Mouse (Mus musculus) hindbrain, postnatal 0 days (tissue): Measurements from ENCODE around the gene Cpa5. TPM values are rescaled to one million over a fixed set of nuclear protein-coding genes. Genes with fewer than 3 reads are reported as not detected.

ENCODE experiments used
- ATAC-seq: fragments of 200-750 bp; cut with Nextera tagmentation; 2 replicates; pipeline ENCODE4 v1.8.0; 2017; ENCODE audit warnings: mild to moderate bottlenecking, moderate TSS enrichment, moderate library complexity
- DNase-seq: peaks from one replicate; pipeline ENCODE4 v3.0.0-alpha.2; 2015; ENCODE audit warnings: low spot score
- H3K27ac ChIP-seq: fragments of 300-500 bp; sonication (generic); 2 replicates; pipeline ENCODE4 v1.5.1; 2014; ENCODE audit warnings: mild to moderate bottlenecking
- H3K27me3 ChIP-seq: fragments of 300-500 bp; sonication (generic); 2 replicates; pipeline ENCODE4 v1.6.1; 2014; ENCODE audit warnings: low read length, mixed read lengths; ENCODE audit not compliant: insufficient read depth
- H3K36me3 ChIP-seq: fragments of 300-500 bp; sonication (generic); 2 replicates; pipeline ENCODE4 v1.6.1; 2014; ENCODE audit warnings: low read length, mixed read lengths; ENCODE audit not compliant: insufficient read depth
- H3K4me1 ChIP-seq: fragments of 300-500 bp; sonication (generic); 2 replicates; pipeline ENCODE4 v1.6.1; 2014; ENCODE audit warnings: antibody characterized with exemption, low read length, mixed read lengths; ENCODE audit not compliant: insufficient read depth
- H3K4me2 ChIP-seq: fragments of 300-500 bp; sonication (generic); 2 replicates; pipeline ENCODE4 v1.6.1; 2014; ENCODE audit warnings: low read depth, mild to moderate bottlenecking, low read length, moderate library complexity, mixed read lengths
- H3K4me3 ChIP-seq: fragments of 300-500 bp; sonication (generic); 2 replicates; pipeline ENCODE4 v1.5.1; 2014; ENCODE audit warnings: low read length
- H3K9ac ChIP-seq: fragments of 300-500 bp; sonication (generic); replicated peaks from 2 replicates; pipeline ENCODE4 v1.6.1; 2014; ENCODE audit warnings: mild to moderate bottlenecking, low read length, moderate library complexity, mixed read lengths
- H3K9me3 ChIP-seq: fragments of 300-500 bp; sonication (generic); 2 replicates; pipeline ENCODE4 v1.6.1; 2016; ENCODE audit warnings: low read length, mixed read lengths
- CTCF ChIP-seq: IDR thresholded peaks from 2 replicates; pipeline ENCODE4 v1.5.1; 2016; ENCODE audit warnings: antibody characterized with exemption, control low read depth, low read depth
- WGBS: fragments of 180-500 bp; shearing (Covaris S2); extraction: QIAGEN DNeasy Blood & Tissue Kit; methylation state at CpG from one replicate; pipeline ENCODE4 v1.1.7; 2014; 5-methylcytosine and 5-hydroxymethylcytosine counted together
- polyA plus RNA-seq: library from polyadenylated mRNA; unstranded; fragments of >200 nt; fragmentation: Nextera tagmentation; extraction: Ambion mirVana; gene quantifications from 2 replicates; pipeline ENCODE4 v1.2.1, GENCODE M21; 2015
- total RNA-seq: library from RNA; depleted of rRNA; stranded (reverse); fragments of >200 nt; gene quantifications from 2 replicates; pipeline ENCODE4 v1.2.3, GENCODE M21; 2014

The Cpa5 gene
- total and polyA plus RNA-seq, 2 experiments from 2014 or later: not detected

- Histone ChIP-seq H3K36me3 (no peaks in the 10 kb centered on the region), H3K27me3 (no peaks in the 10 kb centered on the region), H3K27ac (no peak overlapping the region), H3K4me3 (no peak overlapping the region), H3K4me1 (no peaks in the 10 kb centered on the region), H3K9ac (no peak overlapping the region), H3K9me3 (no peaks in the 10 kb centered on the region), H3K4me2 (no peak overlapping the region)
- WGBS: 66% methylated on average over 4 of the region's 4 CpGs
- no peak for TF ChIP-seq CTCF
- ATAC-seq: no peak
- no peak for DNase-seq
Observed at GRCm38 (mm10) chr6:30665296-30665695, 54.5 kb downstream of the Cpa5 start.

GRCm38 (mm10) chr6:30666043-30666442 lies 55.2 kb downstream of the Cpa5 start:
- Histone ChIP-seq H3K4me3 (no peak overlapping the region), H3K9ac (no peak overlapping the region), H3K27ac (no peak overlapping the region), H3K4me2 (no peak overlapping the region), H3K4me1 (no peaks in the 10 kb centered on the region), H3K9me3 (no peaks in the 10 kb centered on the region), H3K27me3 (no peaks in the 10 kb centered on the region), H3K36me3 (no peaks in the 10 kb centered on the region)
- ATAC-seq: no peak
- WGBS: 40% methylated on average over 6 of the region's 6 CpGs
- no peak for TF ChIP-seq CTCF
- no peak for DNase-seq

GRCm38 (mm10) chr6:30667585-30667984 lies 56.8 kb downstream of the Cpa5 start:
- Histone ChIP-seq H3K4me2 (no peak overlapping the region), H3K9me3 (no peaks in the 10 kb centered on the region), H3K9ac (no peak overlapping the region), H3K4me1 (no peaks in the 10 kb centered on the region), H3K27me3 (no peaks in the 10 kb centered on the region), H3K27ac (no peak overlapping the region), H3K36me3 (no peaks in the 10 kb centered on the region), H3K4me3 (no peak overlapping the region)
- DNase-seq: no peak
- ATAC-seq: no peak
- TF ChIP-seq CTCF: no peak
- WGBS: 55% methylated on average over 5 of the region's 5 CpGs

GRCm38 (mm10) chr6:30671696-30672095 lies 60.9 kb downstream of the Cpa5 start:
- ATAC-seq (no peak), DNase-seq (no peak)
- Histone ChIP-seq H3K4me1 (peaks cover 21% of the 10 kb centered on the region), H3K36me3 (no peaks in the 10 kb centered on the region), H3K27ac (no peak overlapping the region), H3K27me3 (no peaks in the 10 kb centered on the region), H3K4me3 (no peak overlapping the region), H3K4me2 (no peak overlapping the region), H3K9ac (no peak overlapping the region), H3K9me3 (no peaks in the 10 kb centered on the region)
- 60% methylated on average over 5 of the region's 5 CpGs for WGBS
- no peak for TF ChIP-seq CTCF

GRCm38 (mm10) chr6:30673764-30674561 lies 63.2 kb downstream of the Cpa5 start:
- Histone ChIP-seq H3K4me3 (no peak overlapping the region), H3K27ac (peak overlapping the region; percentile 86), H3K4me1 (peaks cover 24% of the 10 kb centered on the region), H3K27me3 (no peaks in the 10 kb centered on the region), H3K36me3 (no peaks in the 10 kb centered on the region), H3K4me2 (peak overlapping the region; percentile 46), H3K9me3 (no peaks in the 10 kb centered on the region), H3K9ac (peak overlapping the region; percentile 7; the same call in 1 of the 2 replicates)
- DNase-seq: peak; percentile 66
- TF ChIP-seq CTCF: no peak
- WGBS: 22% methylated on average over 14 of the region's 14 CpGs
- ATAC-seq: peak; percentile 56

GRCm38 (mm10) chr6:30674714-30675280 lies 64.0 kb downstream of the Cpa5 start:
- WGBS: 24% methylated on average over 9 of the region's 9 CpGs
- peak overlapping the region; percentile 50; the same call in 1 of the 2 replicates for H3K9ac ChIP-seq

More at GRCm38 (mm10) chr6:30674714-30675280, 64.0 kb downstream of the Cpa5 start:
- H3K4me3 ChIP-seq: no peak overlapping the region
- ATAC-seq (peak; percentile 24; the same call in 1 of the 2 replicates), DNase-seq (peak; percentile 63)
- peak overlapping the region; percentile 86 for H3K27ac ChIP-seq
- no peaks in the 10 kb centered on the region for H3K36me3 ChIP-seq
- no peak for TF ChIP-seq CTCF
- H3K9me3 ChIP-seq: no peaks in the 10 kb centered on the region
- no peaks in the 10 kb centered on the region for H3K27me3 ChIP-seq
- peaks cover 28% of the 10 kb centered on the region for H3K4me1 ChIP-seq
- peak overlapping the region; percentile 46 for H3K4me2 ChIP-seq
